Mouse (Mus musculus) lung, embryonic 14.5 days (tissue): Measurements from ENCODE around the gene BC005561. TPM values are rescaled to one million over a fixed set of nuclear protein-coding genes. Genes with fewer than 3 reads are reported as not detected.

Source experiments
- ATAC-seq: fragments of 200-750 bp; cut with Nextera tagmentation; 2 replicates; pipeline ENCODE4 v1.8.0; 2017; ENCODE audit warnings: mild to moderate bottlenecking, moderate TSS enrichment, moderate library complexity; ENCODE audit not compliant: insufficient read depth
- DNase-seq: peaks from one replicate; pipeline ENCODE4 v3.0.0-alpha.2; 2015
- H3K27ac ChIP-seq: fragments of 300-500 bp; sonication (generic); 2 replicates; pipeline ENCODE4 v1.5.1; 2014; ENCODE audit warnings: low read depth, mild to moderate bottlenecking, moderate library complexity
- H3K27me3 ChIP-seq: fragments of 300-500 bp; sonication (generic); 2 replicates; pipeline ENCODE4 v1.6.1; 2014; ENCODE audit warnings: low read length, control low read depth; ENCODE audit not compliant: insufficient read depth
- H3K36me3 ChIP-seq: fragments of 300-500 bp; sonication (generic); 2 replicates; pipeline ENCODE4 v1.6.1; 2014; ENCODE audit warnings: control low read depth; ENCODE audit not compliant: insufficient read depth
- H3K4me1 ChIP-seq: fragments of 300-500 bp; sonication (generic); 2 replicates; pipeline ENCODE4 v1.6.1; 2014; ENCODE audit warnings: antibody characterized with exemption, control low read depth; ENCODE audit not compliant: insufficient read depth
- H3K4me2 ChIP-seq: fragments of 300-500 bp; sonication (generic); 2 replicates; pipeline ENCODE4 v1.6.1; 2014; ENCODE audit warnings: mild to moderate bottlenecking
- H3K4me3 ChIP-seq: fragments of 300-500 bp; sonication (generic); 2 replicates; pipeline ENCODE4 v1.5.1; 2014; ENCODE audit warnings: low read depth, low read length
- H3K9ac ChIP-seq: fragments of 300-500 bp; sonication (generic); 2 replicates; pipeline ENCODE4 v1.6.1; 2014
- H3K9me3 ChIP-seq: fragments of 300-500 bp; sonication (generic); 2 replicates; pipeline ENCODE4 v1.6.1; 2016; ENCODE audit warnings: low read depth, low read length, control low read depth
- CTCF ChIP-seq: IDR thresholded peaks from 2 replicates; pipeline ENCODE4 v1.5.1; 2016; ENCODE audit warnings: antibody characterized with exemption, low read depth
- WGBS: fragments of 180-500 bp; shearing (Covaris S2); extraction: QIAGEN DNeasy Blood & Tissue Kit; methylation state at CpG from one replicate; pipeline ENCODE4 v1.1.7; 2014; 5-methylcytosine and 5-hydroxymethylcytosine counted together
- polyA plus RNA-seq: library from polyadenylated mRNA; unstranded; fragments of >200 nt; fragmentation: Nextera tagmentation; extraction: Ambion mirVana; gene quantifications from 2 replicates; pipeline ENCODE4 v1.2.1, GENCODE M21; 2014

Gene BC005561
- polyA plus RNA-seq, 1 experiment from 2014 or later: 14.2 TPM

GRCm38 (mm10) chr5:104465731-104466130 lies 42.4 kb upstream of the BC005561 start:
- ATAC-seq: no peak
- H3K27me3 ChIP-seq: no peaks in the 10 kb centered on the region
- no peak for TF ChIP-seq CTCF
- peak; percentile 12 for DNase-seq
- H3K4me2 ChIP-seq: no peak overlapping the region
- H3K4me3 ChIP-seq: no peak overlapping the region
- no peak overlapping the region for H3K9ac ChIP-seq
- no peaks in the 10 kb centered on the region for H3K4me1 ChIP-seq
- peaks cover 47% of the 10 kb centered on the region for H3K36me3 ChIP-seq
- no peak overlapping the region for H3K27ac ChIP-seq
- 85% methylated on average over 12 of the region's 12 CpGs for WGBS
- no peaks in the 10 kb centered on the region for H3K9me3 ChIP-seq

DNA sequence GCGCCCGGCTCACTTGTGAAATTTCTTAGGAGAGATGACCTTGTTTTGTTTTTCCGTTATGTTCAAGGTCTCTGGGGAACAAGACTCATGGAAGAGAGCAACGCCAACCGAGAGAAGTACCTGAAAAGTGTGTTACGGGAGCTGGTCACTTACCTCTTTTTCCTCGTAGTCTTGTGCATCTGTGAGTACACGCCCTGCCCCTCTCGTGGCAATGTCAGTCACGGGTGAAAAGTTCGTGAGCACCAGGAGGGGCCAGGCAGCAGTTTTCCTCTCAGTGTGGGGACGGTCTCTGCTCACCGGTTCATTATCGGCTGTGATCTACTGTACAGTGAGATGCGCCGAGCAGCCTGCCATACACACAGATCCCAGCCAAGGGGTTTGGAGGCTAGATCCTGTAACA lies 41.3 kb upstream of the BC005561 start:
- ATAC-seq: no peak
- no peak for DNase-seq
- Histone ChIP-seq H3K4me3 (no peak overlapping the region), H3K9ac (no peak overlapping the region), H3K27me3 (no peaks in the 10 kb centered on the region), H3K36me3 (peaks cover 50% of the 10 kb centered on the region), H3K4me1 (no peaks in the 10 kb centered on the region), H3K9me3 (no peaks in the 10 kb centered on the region), H3K4me2 (no peak overlapping the region), H3K27ac (no peak overlapping the region)
- TF ChIP-seq CTCF: no peak
- WGBS: 93% methylated on average over 16 of the region's 16 CpGs

GRCm38 (mm10) chr5:104468586-104468985 lies 39.6 kb upstream of the BC005561 start:
- Histone ChIP-seq H3K27me3 (no peaks in the 10 kb centered on the region), H3K4me3 (no peak overlapping the region), H3K4me1 (no peaks in the 10 kb centered on the region), H3K4me2 (no peak overlapping the region), H3K9ac (no peak overlapping the region), H3K9me3 (no peaks in the 10 kb centered on the region), H3K27ac (no peak overlapping the region), H3K36me3 (peaks cover 60% of the 10 kb centered on the region)
- ATAC-seq (no peak), DNase-seq (no peak)
- no peak for TF ChIP-seq CTCF
- 91% methylated on average over 5 of the region's 5 CpGs for WGBS

- no peaks in the 10 kb centered on the region for H3K4me1 ChIP-seq
- 73% methylated on average over 5 of the region's 5 CpGs for WGBS
- DNase-seq (peak; percentile 14), ATAC-seq (no peak)
- TF ChIP-seq CTCF: no peak
- peaks cover 44% of the 10 kb centered on the region for H3K36me3 ChIP-seq
- no peak overlapping the region for H3K4me2 ChIP-seq
- H3K9ac ChIP-seq: no peak overlapping the region
- H3K27me3 ChIP-seq: no peaks in the 10 kb centered on the region
- no peak overlapping the region for H3K4me3 ChIP-seq
- H3K9me3 ChIP-seq: no peaks in the 10 kb centered on the region
- H3K27ac ChIP-seq: no peak overlapping the region
These were observed 37.2 kb upstream of the BC005561 start for GRCm38 (mm10) chr5:104470981-104471391.

- H3K27me3 ChIP-seq: no peaks in the 10 kb centered on the region
- H3K27ac ChIP-seq: no peak overlapping the region
- WGBS: 92% methylated on average over 8 of the region's 8 CpGs
- peaks cover 42% of the 10 kb centered on the region for H3K36me3 ChIP-seq
- no peak overlapping the region for H3K9ac ChIP-seq
- peak; percentile 44 for DNase-seq
- no peaks in the 10 kb centered on the region for H3K4me1 ChIP-seq
- H3K9me3 ChIP-seq: no peaks in the 10 kb centered on the region
- peak; percentile 55 for TF ChIP-seq CTCF
- no peak for ATAC-seq
- no peak overlapping the region for H3K4me2 ChIP-seq
- no peak overlapping the region for H3K4me3 ChIP-seq
These were observed 35.8 kb upstream of the BC005561 start for GRCm38 (mm10) chr5:104472371-104472770.

DNA sequence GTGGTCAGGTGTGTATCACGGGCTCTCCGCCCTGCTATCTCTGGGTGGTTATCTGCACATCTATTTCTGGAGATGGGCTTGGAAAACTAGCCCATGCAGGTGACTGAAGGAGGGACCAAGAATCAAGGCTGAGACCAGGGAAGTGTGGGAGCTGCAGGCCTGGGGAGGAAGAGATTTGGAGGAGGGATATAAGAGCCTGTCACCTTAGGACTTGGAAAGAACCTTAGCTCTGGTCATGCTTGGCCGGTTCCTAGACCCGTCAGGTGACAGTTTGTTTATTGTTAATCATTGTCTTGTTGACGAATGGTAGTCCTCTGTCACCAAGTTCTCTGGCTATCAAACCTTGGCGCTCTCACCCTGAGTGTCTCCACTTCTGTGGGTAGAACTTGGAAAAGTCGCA lies 27.8 kb upstream of the BC005561 start:
- TF ChIP-seq CTCF: no peak
- peaks cover 77% of the 10 kb centered on the region for H3K36me3 ChIP-seq
- no peak overlapping the region for H3K27ac ChIP-seq
- no peak for ATAC-seq
- no peaks in the 10 kb centered on the region for H3K27me3 ChIP-seq
- H3K4me2 ChIP-seq: no peak overlapping the region
- H3K9ac ChIP-seq: no peak overlapping the region
- H3K4me1 ChIP-seq: no peaks in the 10 kb centered on the region
- no peaks in the 10 kb centered on the region for H3K9me3 ChIP-seq
- 67% methylated on average over 7 of the region's 7 CpGs for WGBS
- no peak for DNase-seq
- H3K4me3 ChIP-seq: no peak overlapping the region

GRCm38 (mm10) chr5:104482856-104483255 lies 25.3 kb upstream of the BC005561 start:
- 80% methylated on average over 8 of the region's 8 CpGs for WGBS
- Histone ChIP-seq H3K4me1 (no peaks in the 10 kb centered on the region), H3K4me3 (no peak overlapping the region), H3K9me3 (no peaks in the 10 kb centered on the region), H3K9ac (no peak overlapping the region), H3K4me2 (no peak overlapping the region), H3K27me3 (no peaks in the 10 kb centered on the region), H3K36me3 (peaks cover 87% of the 10 kb centered on the region), H3K27ac (no peak overlapping the region)
- DNase-seq: no peak
- ATAC-seq: no peak
- no peak for TF ChIP-seq CTCF

GRCm38 (mm10) chr5:104491561-104491960 lies 16.6 kb upstream of the BC005561 start:
- Histone ChIP-seq H3K36me3 (peaks cover 87% of the 10 kb centered on the region), H3K9ac (no peak overlapping the region), H3K4me1 (no peaks in the 10 kb centered on the region), H3K4me3 (no peak overlapping the region), H3K9me3 (no peaks in the 10 kb centered on the region), H3K27me3 (no peaks in the 10 kb centered on the region), H3K4me2 (no peak overlapping the region), H3K27ac (no peak overlapping the region)
- no peak for ATAC-seq
- TF ChIP-seq CTCF: no peak
- WGBS: 47% methylated on average over 5 of the region's 5 CpGs
- DNase-seq: peak; percentile 21
